Mouse (Mus musculus) lung, postnatal 0 days (tissue): ENCODE data around the gene Irf2bp2. TPM values are rescaled to one million over a fixed set of nuclear protein-coding genes. Genes with fewer than 3 reads are reported as not detected.

Source experiments
- ATAC-seq: fragments of 200-750 bp; cut with Nextera tagmentation; 2 replicates; pipeline ENCODE4 v1.8.0; 2017; ENCODE audit warnings: moderate library complexity
- DNase-seq: peaks from one replicate; pipeline ENCODE4 v3.0.0-alpha.2; 2016; ENCODE audit warnings: low spot score
- H3K27ac ChIP-seq: fragments of 300-500 bp; sonication (generic); 2 replicates; pipeline ENCODE4 v1.5.1; 2014; ENCODE audit warnings: antibody characterized with exemption, mild to moderate bottlenecking, low read length, mixed read lengths
- H3K27me3 ChIP-seq: fragments of 300-500 bp; sonication (generic); replicated peaks from 2 replicates; pipeline ENCODE4 v1.6.1; 2014; ENCODE audit warnings: low read length, mixed read lengths; ENCODE audit not compliant: insufficient read depth
- H3K36me3 ChIP-seq: fragments of 300-500 bp; sonication (generic); 2 replicates; pipeline ENCODE4 v1.6.1; 2014; ENCODE audit warnings: low read length, mixed read lengths; ENCODE audit not compliant: insufficient read depth
- H3K4me1 ChIP-seq: fragments of 300-500 bp; sonication (generic); 2 replicates; pipeline ENCODE4 v1.6.1; 2014; ENCODE audit warnings: antibody characterized with exemption, low read depth, low read length, mixed read lengths; ENCODE audit not compliant: insufficient read depth
- H3K4me2 ChIP-seq: fragments of 300-500 bp; sonication (generic); replicated peaks from 2 replicates; pipeline ENCODE4 v1.6.1; 2014; ENCODE audit warnings: low read depth, mild to moderate bottlenecking, low read length, moderate library complexity, mixed read lengths
- H3K4me3 ChIP-seq: fragments of 300-500 bp; sonication (generic); 2 replicates; pipeline ENCODE4 v1.5.1; 2014; ENCODE audit warnings: low read depth, low read length
- H3K9ac ChIP-seq: fragments of 300-500 bp; sonication (generic); replicated peaks from 2 replicates; pipeline ENCODE4 v1.6.1; 2014; ENCODE audit warnings: low read depth, mild to moderate bottlenecking
- H3K9me3 ChIP-seq: fragments of 300-500 bp; sonication (generic); 2 replicates; pipeline ENCODE4 v1.6.1; 2016; ENCODE audit warnings: low read length, mixed read lengths
- CTCF ChIP-seq: IDR thresholded peaks from 2 replicates; pipeline ENCODE4 v1.5.1; 2016; ENCODE audit warnings: antibody characterized with exemption, mild to moderate bottlenecking
- EP300 ChIP-seq: IDR thresholded peaks from 2 replicates; pipeline ENCODE4 v1.6.1; 2016; ENCODE audit warnings: antibody characterized with exemption, mild to moderate bottlenecking, control low read depth
- WGBS: fragments of 180-500 bp; shearing (Covaris S2); extraction: QIAGEN DNeasy Blood & Tissue Kit; methylation state at CpG from one replicate; pipeline ENCODE4 v1.1.7; 2014; 5-methylcytosine and 5-hydroxymethylcytosine counted together
- polyA plus RNA-seq: library from polyadenylated mRNA; unstranded; fragments of >200 nt; fragmentation: Nextera tagmentation; extraction: Ambion mirVana; gene quantifications from 2 replicates; pipeline ENCODE4 v1.2.1, GENCODE M21; 2015

Irf2bp2 gene
- polyA plus RNA-seq, 1 experiment from 2014 or later = 19.5 TPM

DNA sequence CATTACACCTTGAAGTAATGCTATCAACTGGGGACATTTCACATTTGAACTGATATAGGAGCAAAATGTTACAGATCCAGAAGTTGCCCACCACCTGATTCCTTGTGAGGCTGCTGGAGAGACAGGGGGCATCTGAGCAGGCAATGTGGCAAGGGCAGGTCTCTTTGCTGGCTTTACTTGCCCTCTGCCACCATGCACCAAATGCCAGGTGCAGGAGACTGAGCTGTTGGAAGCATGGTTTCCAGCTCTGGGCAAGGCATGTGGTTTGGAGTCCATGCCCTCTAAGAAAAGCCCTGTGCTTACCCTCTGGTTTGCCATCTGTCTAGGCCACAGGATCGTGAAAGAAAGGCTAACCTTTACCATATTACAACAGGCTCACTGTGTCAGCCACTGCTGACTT lies 24.1 kb downstream of the Irf2bp2 start:
- TF ChIP-seq EP300 = no peak
- TF ChIP-seq CTCF = no peak
- no peak overlapping the region for H3K9ac ChIP-seq
- H3K4me1 ChIP-seq = peaks cover 22% of the 10 kb centered on the region; the same call in 1 of the 2 replicates
- no peak for ATAC-seq
- no peaks in the 10 kb centered on the region for H3K9me3 ChIP-seq
- no peak for DNase-seq
- H3K36me3 ChIP-seq = no peaks in the 10 kb centered on the region
- no peaks in the 10 kb centered on the region for H3K27me3 ChIP-seq
- H3K4me3 ChIP-seq = no peak overlapping the region
- H3K27ac ChIP-seq = no peak overlapping the region
- no peak overlapping the region for H3K4me2 ChIP-seq
- 79% methylated on average over 1 of the region's 1 CpGs for WGBS

DNA sequence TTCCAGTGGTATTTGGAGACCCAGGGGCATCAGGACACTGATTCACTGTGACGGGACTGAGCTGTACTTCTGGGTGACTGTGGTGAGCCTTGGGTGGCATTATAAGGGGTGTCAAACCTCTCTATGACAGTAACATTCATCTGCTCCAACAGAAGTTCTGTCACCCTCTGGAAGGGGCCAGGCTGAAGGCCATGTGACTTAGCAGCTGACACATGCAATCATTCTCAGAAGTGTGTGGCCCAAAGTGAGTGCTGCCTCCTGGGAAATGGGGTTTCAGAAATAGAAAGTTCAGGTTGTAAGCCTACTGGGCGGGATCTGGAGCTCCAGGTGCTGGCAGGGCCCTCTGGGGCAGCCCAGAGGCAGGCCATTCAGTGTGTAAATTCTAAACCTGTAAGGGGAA lies 26.1 kb downstream of the Irf2bp2 start:
- Histone ChIP-seq H3K4me3 (no peak overlapping the region), H3K27me3 (no peaks in the 10 kb centered on the region), H3K9me3 (no peaks in the 10 kb centered on the region), H3K9ac (no peak overlapping the region), H3K4me2 (no peak overlapping the region), H3K4me1 (peaks cover 22% of the 10 kb centered on the region; the same call in 1 of the 2 replicates), H3K27ac (no peak overlapping the region), H3K36me3 (no peaks in the 10 kb centered on the region)
- no peak for TF ChIP-seq CTCF
- 67% methylated on average over 2 of the region's 2 CpGs for WGBS
- ATAC-seq (no peak), DNase-seq (no peak)

DNA sequence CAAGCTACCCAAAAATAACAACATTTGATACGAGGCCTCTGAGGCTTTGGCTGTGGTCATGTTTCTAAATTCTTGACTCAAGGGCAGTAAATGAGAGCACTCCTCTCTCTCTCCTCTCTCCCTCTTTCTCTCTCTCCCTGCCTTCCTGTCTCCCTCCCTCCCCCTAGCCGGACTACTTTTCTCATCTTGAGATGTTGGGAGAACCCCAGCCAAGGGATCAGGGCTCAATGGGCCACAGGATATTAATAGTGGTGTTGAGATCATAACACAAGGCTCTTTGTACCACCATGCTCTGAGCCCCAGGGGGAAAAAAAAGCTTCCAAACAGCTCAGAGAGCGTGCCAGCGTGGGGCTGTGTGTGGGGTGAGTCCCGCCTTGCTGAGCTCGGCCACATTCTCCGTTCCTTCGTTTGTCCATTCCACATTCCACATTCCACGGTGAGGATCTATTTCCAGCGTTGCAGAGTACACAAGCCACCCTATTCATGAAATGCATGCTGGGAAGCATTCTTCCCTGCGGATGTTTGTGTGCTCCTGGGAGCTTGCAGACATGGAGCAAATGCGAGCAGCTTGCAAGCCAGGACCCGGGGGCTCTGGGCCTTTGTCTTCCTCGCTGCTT lies 27.2 kb downstream of the Irf2bp2 start:
- Histone ChIP-seq H3K27me3 (no peaks in the 10 kb centered on the region), H3K36me3 (no peaks in the 10 kb centered on the region), H3K4me2 (no peak overlapping the region), H3K27ac (peak overlapping the region; percentile 76), H3K9me3 (no peaks in the 10 kb centered on the region), H3K4me1 (peaks cover 22% of the 10 kb centered on the region; the same call in 1 of the 2 replicates), H3K9ac (no peak overlapping the region), H3K4me3 (no peak overlapping the region)
- TF ChIP-seq CTCF = peak; percentile 12; the same call in 1 of the 2 replicates
- peak; percentile 75; the same call in 1 of the 2 replicates for TF ChIP-seq EP300
- ATAC-seq = peak; percentile 82
- DNase-seq = peak; percentile 88
- 11% methylated on average over 14 of the region's 14 CpGs for WGBS

DNA sequence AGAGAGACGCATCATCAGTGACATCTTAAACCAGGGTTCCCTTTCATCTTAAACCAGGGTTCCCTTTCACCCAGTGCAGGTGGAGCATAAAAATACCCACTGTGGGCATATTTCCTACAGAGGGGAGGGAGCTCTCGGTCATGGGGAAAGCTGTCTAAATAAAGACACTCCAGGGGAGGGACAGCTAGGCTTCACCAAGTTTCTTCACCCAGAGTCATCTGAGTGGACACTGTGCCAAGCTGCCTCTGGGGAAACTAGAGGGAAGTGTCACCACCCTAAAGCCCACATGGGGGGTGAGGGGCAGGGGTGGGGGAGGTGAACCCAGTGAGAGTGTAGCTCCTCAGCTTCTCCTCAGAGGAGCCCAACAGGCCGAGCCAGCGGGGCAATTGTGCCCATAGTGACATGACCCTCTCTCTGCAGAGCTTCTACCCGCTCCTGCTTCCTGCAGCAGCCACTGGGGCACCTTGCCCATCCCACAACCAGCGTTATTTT lies 27.8 kb downstream of the Irf2bp2 start:
- no peaks in the 10 kb centered on the region for H3K27me3 ChIP-seq
- ATAC-seq = peak; percentile 24
- H3K36me3 ChIP-seq = no peaks in the 10 kb centered on the region
- H3K4me2 ChIP-seq = no peak overlapping the region
- WGBS = 38% methylated on average over 6 of the region's 6 CpGs
- TF ChIP-seq EP300 = no peak
- TF ChIP-seq CTCF = no peak
- DNase-seq = peak; percentile 65
- no peak overlapping the region for H3K4me3 ChIP-seq
- H3K9me3 ChIP-seq = no peaks in the 10 kb centered on the region
- peaks cover 22% of the 10 kb centered on the region; the same call in 1 of the 2 replicates for H3K4me1 ChIP-seq
- H3K9ac ChIP-seq = no peak overlapping the region
- H3K27ac ChIP-seq = peak overlapping the region; percentile 76

DNA sequence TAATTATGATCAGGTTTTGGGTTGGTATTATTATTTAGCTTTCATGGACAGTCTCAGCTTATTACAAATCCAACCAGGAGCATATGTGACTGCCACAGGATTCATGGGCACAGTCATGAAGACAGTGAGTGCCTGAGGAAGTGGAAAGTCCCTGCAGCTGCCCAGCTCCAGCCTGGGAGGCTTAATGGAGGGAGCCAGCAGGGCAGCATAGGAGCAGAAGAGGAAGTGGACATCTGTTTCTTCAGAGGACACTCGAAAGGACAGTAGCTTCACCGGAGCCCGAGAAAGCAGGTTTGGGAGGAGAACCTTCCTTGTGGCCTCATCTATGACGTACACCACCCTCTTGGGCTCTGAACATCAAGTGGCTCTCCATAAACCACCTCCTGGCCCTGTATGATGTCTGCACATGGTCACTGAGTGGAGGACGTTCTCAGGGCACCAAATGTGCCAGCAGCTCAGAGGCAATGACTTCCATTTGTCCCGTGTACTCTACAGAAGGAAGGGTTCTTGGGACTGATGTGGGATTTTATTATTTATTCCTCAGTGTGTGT lies 28.5 kb downstream of the Irf2bp2 start:
- Histone ChIP-seq H3K36me3 (no peaks in the 10 kb centered on the region), H3K4me1 (peaks cover 22% of the 10 kb centered on the region; the same call in 1 of the 2 replicates), H3K4me2 (no peak overlapping the region), H3K4me3 (no peak overlapping the region), H3K9ac (no peak overlapping the region), H3K27me3 (no peaks in the 10 kb centered on the region), H3K9me3 (no peaks in the 10 kb centered on the region), H3K27ac (peak overlapping the region; percentile 76; the same call in 1 of the 2 replicates)
- no peak for TF ChIP-seq EP300
- TF ChIP-seq CTCF = no peak
- ATAC-seq = peak; percentile 53
- 67% methylated on average over 6 of the region's 6 CpGs for WGBS
- peak; percentile 57 for DNase-seq

DNA sequence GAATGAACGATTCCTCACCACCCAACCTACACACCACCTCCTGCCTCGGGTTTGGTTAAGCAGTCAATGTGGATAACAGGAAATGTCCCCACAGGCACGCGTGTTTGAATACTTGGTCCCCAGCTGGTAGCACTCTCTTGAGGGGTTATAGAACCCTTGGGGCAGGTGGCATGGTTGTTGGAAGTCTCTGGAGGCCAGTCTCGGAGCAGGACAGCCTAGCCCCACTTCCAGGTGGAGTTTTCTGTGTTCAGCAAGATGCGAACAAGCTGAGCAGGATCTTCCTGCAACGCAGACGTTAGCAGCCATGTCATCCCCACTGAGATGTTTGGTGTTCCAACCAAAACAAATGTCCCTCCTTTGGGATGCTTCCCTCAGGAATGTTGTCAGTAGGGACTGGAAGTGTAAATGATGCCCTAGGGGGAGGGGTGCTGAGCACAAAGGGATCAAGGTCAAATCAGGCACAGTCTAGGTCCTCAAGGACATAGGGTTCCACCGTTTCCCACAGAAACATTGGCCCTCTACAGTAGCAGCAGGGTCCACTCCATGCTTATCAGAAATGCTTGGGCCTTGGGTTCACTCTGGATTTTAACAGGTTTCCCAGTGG lies 29.1 kb downstream of the Irf2bp2 start:
- Histone ChIP-seq H3K27me3 (no peaks in the 10 kb centered on the region), H3K9me3 (no peaks in the 10 kb centered on the region), H3K9ac (no peak overlapping the region), H3K4me3 (no peak overlapping the region), H3K27ac (no peak overlapping the region), H3K36me3 (no peaks in the 10 kb centered on the region), H3K4me1 (peaks cover 22% of the 10 kb centered on the region; the same call in 1 of the 2 replicates), H3K4me2 (no peak overlapping the region)
- no peak for ATAC-seq
- WGBS = 67% methylated on average over 9 of the region's 9 CpGs
- TF ChIP-seq CTCF (no peak), EP300 (no peak)
- DNase-seq = no peak
